Mouse (Mus musculus): ENCODE results near the gene Chad. TPM values are rescaled to one million over a fixed set of nuclear protein-coding genes. Genes with fewer than 3 reads are reported as not detected.
A peak's percentile ranks its signal among the peaks of the same experiment; 100 is the strongest.

Gene Chad
- total RNA-seq, 2 experiments from 2014 or later = not detected

GRCm38 (mm10) chr11:94563821-94564220 is 1.0 kb upstream of the Chad start:
- peak; percentile 46 for ATAC-seq (replicated peaks; ENCODE audit: poor library complexity)

- ATAC-seq (replicated peaks; ENCODE audit: poor library complexity) = no peak
These were observed 268 bp downstream of the Chad start for GRCm38 (mm10) chr11:94565151-94565479.

GRCm38 (mm10) chr11:94566534-94566933 is 1.7 kb downstream of the Chad start:
- no peak for ATAC-seq (replicated peaks; ENCODE audit: poor library complexity)

- ATAC-seq (replicated peaks; ENCODE audit: poor library complexity) = no peak
These were observed 2.5 kb downstream of the Chad start for GRCm38 (mm10) chr11:94567326-94567725.

GRCm38 (mm10) chr11:94570612-94571011 is 5.8 kb downstream of the Chad start:
- ATAC-seq (replicated peaks; ENCODE audit: poor library complexity) = no peak

GRCm38 (mm10) chr11:94571850-94572249 is 7.0 kb downstream of the Chad start:
- ATAC-seq (replicated peaks; ENCODE audit: poor library complexity) = peak; percentile 61; the same call in 1 of the 2 replicates

GRCm38 (mm10) chr11:94574560-94574959 is 9.7 kb downstream of the Chad start:
- ATAC-seq (replicated peaks; ENCODE audit: poor library complexity) = peak; percentile 16; the same call in 1 of the 2 replicates

GRCm38 (mm10) chr11:94575036-94575435 is 10.2 kb downstream of the Chad start:
- no peak for ATAC-seq (replicated peaks; ENCODE audit: poor library complexity)

GRCm38 (mm10) chr11:94576361-94576760 is 11.5 kb downstream of the Chad start:
- ATAC-seq (replicated peaks; ENCODE audit: poor library complexity) = no peak

GRCm38 (mm10) chr11:94580111-94580740 is 15.4 kb downstream of the Chad start:
- no peak for ATAC-seq (replicated peaks; ENCODE audit: poor library complexity)

- ATAC-seq (replicated peaks; ENCODE audit: poor library complexity) = no peak
These were observed 20.2 kb downstream of the Chad start for GRCm38 (mm10) chr11:94585091-94585490.

GRCm38 (mm10) chr11:94587511-94587910 is 22.7 kb downstream of the Chad start:
- no peak for ATAC-seq (replicated peaks; ENCODE audit: poor library complexity)

- ATAC-seq (replicated peaks; ENCODE audit: poor library complexity) = peak; percentile 82
These were observed 31.5 kb downstream of the Chad start for GRCm38 (mm10) chr11:94596311-94596852.

- ATAC-seq (replicated peaks; ENCODE audit: poor library complexity) = no peak
These were observed 32.5 kb downstream of the Chad start for GRCm38 (mm10) chr11:94597319-94597718.

- ATAC-seq (replicated peaks; ENCODE audit: poor library complexity) = no peak
These were observed 33.7 kb downstream of the Chad start for GRCm38 (mm10) chr11:94598437-94599120.

- no peak for ATAC-seq (replicated peaks; ENCODE audit: poor library complexity)
These were observed 35.6 kb downstream of the Chad start for GRCm38 (mm10) chr11:94600447-94600846.

GRCm38 (mm10) chr11:94601321-94602281 is 36.8 kb downstream of the Chad start, which contains the start of gene Acsf2:
Acsf2 (minus strand) TSS chr11:94601871.
- peak; percentile 82 for ATAC-seq (replicated peaks; ENCODE audit: poor library complexity)

- no peak for ATAC-seq (replicated peaks; ENCODE audit: poor library complexity)
These were observed 37.6 kb downstream of the Chad start for GRCm38 (mm10) chr11:94602356-94602955.

GRCm38 (mm10) chr11:94610744-94611740 is 46.2 kb downstream of the Chad start:
- ATAC-seq (replicated peaks; ENCODE audit: poor library complexity) = peak; percentile 31; the same call in 1 of the 2 replicates
